Mouse (Mus musculus): ENCODE data around the gene Cst12.

DNA sequence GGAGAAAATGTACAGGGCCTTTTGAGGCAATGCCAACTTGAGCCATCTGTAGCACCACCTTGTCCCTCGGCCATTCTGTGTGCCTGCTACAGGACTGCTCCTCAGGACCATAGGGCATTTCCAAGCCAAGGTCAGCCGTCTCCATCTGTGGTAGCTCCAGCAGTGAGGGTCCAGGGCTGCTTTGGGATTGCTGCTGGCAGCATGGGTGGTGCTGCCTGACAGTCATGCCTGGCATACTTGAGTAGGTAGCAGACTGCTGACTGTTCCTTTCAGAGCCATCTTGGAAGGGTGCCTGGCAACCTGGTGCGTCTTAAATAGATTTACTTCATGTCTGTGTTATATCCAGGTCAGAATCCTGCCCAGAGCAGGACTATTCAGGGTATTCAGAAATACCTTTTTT is 46.2 kb upstream of the Cst12 start:
- TF ChIP-seq CTCF (IDR thresholded peaks at IDR 0.05; ENCODE audit: extremely low read depth, insufficient read depth, insufficient read length, insufficient replicate concordance) (no peak), POLR2A (IDR thresholded peaks at IDR 0.05; ENCODE audit: low read depth, low read length) (no peak)
